Mouse (Mus musculus) heart, postnatal 25 days (tissue): Measurements from ENCODE around the gene Dnajc8. TPM values are rescaled to one million over a fixed set of nuclear protein-coding genes. Genes with fewer than 3 reads are reported as not detected.

Experiments
- DNase-seq: peaks from one replicate; pipeline ENCODE4 v3.0.0; 2022; ENCODE audit warnings: low spot score
- intact Hi-C: fragments of 180-260 bp; cut with DNase I; formaldehyde crosslinking; loops from one replicate; pipeline ENCODE4 v1.15.1; 2025
- total RNA-seq, 2 experiments: library from RNA; stranded (reverse); gene quantifications; 2 replicates each; pipeline ENCODE4 v1.2.3; 2021

The Dnajc8 gene
- 10 to 100 TPM; 49.4 to 57.1 TPM for total RNA-seq

DNA sequence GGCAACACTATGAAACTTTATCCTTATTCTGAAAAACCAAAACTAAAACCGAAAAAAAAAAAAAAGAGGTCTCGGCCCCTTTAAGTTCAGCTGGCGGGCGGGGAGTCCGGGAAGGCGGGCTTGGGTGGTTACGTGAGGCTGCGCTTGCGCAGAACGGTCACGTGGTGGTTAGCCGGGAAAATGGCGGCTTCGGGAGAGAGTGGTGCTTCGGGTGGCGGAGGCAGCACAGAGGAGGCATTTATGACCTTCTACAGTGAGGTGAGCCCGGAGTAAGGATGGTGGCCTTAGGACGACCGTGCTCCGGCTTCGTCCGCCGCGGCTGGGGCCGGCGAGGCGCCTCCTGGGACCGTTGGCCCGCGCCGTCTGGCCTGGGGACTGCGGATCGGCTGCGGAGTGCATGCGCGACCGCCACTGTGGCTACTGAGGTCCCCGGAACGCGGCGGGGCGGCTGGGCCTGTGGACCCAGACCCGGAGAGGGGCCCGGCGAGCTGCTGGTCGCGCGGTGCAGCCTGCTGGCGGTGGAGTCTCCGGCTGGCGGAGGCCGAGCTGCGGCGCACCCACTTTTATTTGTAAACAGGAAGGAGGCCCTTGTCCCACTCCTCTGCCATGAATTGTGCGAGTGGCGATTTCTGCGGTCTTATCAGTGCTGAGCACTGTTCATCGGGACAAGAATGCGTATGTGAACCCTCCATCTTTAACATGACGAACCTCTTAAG lies at the start of gene Dnajc8:
Dnajc8 (plus strand) TSS at position 145 of the 716 bp plus-strand sequence.
- DNase-seq: peak; percentile 90
- intact Hi-C loops: no loop called here

DNA sequence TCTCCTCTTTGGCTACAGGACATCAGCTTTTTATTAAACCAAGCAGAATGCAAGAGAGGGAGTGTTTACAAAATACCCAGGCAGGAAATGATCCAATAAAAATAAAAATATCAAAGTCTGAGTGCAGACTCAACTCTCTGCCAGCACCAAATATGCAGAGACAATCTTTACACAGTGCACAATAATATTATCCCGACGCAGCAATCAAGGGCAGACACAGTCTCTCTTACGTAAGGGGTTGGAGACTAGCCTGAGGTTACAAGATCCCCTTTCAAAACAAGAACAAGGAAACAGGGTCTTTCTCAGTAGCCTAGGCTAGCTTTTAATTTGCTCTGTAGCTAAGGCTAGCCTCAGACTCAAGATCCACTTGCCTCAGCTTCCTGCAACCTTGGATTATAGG lies 46.8 kb upstream of the Dnajc8 start:
- DNase-seq: no peak
- intact Hi-C loops: no loop called here

DNA sequence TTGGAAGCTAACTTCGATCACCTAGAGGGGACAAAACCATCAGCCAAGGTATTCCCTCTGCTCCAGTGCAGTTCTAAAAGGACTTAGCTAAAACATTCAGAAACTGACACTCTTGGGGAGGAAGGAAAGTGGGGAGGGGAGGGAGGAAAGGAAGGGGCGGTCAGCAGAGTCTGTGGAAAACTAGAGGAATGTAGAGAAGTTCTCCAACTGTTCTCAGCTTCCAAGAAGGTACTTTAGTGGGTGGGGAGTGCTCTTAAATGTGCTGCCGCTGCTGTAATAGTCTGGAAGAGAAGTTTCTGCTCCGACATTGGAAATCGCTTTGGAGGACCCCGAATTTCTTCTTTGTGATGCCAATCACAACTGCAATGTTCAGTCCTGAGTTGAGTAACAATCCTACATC lies 46.4 kb upstream of the Dnajc8 start:
- DNase-seq: no peak
- intact Hi-C loops: no loop called here

DNA sequence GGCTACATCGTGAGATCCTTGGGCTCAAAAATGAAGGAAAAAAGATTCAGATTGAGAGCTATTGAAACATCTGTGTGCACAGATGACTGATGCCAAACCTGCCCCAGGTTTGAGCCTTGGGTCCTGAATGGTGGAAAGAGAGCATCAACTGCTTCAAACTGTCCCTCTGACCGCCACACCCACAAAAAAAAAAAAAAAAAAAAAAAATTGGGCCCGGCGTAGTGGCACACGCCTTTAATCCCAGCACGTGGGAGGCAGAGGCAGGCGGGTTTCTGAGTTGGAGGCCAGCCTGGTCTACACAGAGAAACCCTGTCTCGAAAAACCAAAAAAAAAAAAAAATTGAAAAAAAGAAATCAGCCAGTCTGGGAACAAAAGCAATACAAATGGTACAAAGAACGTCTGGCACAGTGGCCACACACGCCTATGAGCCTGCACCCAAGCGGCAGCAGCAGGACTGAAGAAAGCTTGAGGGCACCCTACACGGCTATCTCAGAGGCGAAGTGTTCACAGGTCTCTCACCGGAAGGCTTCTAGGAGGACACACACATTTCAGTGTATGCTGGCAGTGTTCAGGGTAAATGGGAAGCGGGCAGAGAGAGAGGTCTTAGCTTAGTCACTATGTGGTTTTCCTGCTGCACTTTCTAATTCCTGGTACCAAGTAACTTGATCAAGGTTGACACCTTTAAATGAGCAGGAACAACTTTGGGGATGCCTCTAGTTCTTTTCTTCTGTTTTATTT lies 44.9 kb upstream of the Dnajc8 start:
- DNase-seq: no peak
- intact Hi-C loops: no loop called here

DNA sequence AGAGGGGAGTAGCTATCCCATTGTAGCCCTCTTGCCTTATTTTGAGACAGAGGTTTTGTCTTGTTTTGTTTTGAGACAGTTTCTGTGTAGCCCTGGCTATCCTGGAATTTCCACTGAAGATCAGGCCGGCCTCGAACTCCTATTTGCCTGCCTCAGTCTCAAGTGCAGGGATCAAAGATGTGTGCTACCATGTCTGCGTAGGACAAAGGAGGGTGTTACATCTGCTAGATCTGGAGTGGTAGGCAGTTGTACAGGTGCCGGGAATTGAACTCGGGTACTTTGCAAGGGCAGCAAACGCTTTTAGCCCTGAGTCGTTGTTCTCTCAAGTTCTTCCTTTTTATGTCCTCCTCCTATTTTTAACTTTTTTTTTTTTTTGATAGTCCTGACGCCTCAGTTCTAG lies 44.3 kb upstream of the Dnajc8 start:
- intact Hi-C loops: no loop called here

DNA sequence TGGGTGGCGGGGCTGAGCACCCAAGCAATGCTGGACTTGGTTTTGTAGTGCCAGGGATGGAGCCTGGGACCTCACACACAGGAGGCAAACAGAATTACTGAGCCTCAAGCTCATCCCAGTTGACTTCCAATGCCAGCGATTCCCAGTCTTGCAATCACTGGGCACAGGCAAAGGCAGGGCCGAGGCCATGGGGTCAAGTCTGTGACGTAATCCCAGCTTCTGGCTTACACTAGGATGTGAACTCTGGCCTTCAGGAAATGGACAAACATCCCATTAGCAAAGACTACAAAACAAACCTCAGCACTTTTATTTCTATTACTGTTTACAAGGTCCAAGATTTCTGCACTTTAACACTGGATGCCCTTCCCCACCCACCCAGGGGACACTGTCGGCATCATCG lies 43.6 kb upstream of the Dnajc8 start:
- intact Hi-C loops: no loop called here
- DNase-seq: no peak

More for the DNA sequence above, 44.3 kb upstream of the Dnajc8 start:
- no peak for DNase-seq

DNA sequence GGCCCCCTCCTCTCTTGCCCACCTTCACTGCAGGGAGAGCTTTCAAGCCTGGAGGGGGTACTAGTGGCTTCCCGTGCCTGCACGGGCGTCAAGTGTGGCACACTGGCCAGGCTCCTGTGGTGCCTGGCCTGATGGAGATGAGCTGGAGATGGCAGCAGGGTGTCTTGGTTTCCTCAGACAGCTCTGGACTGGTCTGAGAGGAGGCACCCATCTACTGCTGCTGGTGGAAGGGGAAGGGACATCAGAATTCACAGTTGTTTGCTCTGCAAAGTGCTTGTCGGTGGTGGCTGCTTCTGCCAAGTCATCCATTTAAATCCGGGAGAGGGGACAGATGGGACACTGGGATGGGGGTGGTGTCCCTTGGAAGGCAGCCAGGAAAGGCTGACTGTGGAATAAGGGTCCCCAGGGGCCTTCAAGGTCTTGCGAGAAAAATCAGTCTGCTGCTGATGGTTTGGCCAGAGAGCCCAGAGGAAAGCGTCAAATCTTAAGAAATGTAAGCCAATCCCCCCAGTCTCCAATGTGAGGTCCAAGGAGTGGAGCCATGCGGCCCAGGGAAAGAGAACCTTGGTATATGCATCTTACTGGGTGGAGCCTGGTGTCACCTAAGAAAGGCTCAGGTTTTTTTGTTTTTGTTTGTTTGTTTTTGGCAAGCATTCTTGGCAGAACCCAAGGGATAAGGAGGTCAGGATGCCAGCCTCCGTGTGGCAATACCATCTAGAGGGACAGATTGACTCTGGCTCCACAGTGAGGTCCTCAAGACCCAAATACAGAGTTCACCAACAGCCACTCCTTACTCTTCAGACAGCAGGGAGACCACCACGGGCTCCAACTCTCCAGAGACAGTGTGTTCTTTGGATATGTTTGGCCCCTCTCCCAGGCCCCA lies 42.9 kb upstream of the Dnajc8 start:
- intact Hi-C loops: no loop called here

DNA sequence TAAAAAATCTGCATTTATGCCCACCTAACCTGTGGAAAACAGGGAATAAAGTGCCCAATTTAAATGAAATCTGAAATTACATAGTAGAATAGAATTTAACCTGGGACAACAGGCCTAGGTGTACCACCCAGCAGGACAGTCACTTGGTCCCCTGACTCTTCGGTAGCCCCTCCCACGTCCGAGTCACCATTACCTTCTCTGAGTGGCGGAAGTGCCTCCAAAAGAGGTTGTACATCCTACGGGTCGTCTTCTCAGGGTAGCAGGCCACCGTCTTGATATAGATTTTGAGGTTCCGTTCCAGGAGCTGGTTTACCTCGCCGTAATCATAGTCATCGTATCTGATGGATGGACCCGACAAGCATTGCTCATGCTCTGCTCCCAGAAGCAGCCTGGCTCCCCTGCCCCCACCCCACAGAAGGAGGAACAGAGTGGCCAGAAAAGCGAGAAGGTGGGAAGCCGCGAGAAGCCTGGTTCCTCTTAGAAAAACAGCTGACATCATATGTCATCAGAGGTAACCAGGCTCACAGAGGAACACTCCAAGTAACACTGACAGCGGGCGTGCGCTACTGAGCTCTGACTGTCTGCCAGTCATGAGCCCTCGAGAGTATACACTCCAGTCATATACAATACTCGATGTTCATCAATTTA lies 41.0 kb upstream of the Dnajc8 start:
- DNase-seq: no peak
- intact Hi-C loops: no loop called here

More for the DNA sequence above, 42.9 kb upstream of the Dnajc8 start:
- peak; percentile 26 for DNase-seq

DNA sequence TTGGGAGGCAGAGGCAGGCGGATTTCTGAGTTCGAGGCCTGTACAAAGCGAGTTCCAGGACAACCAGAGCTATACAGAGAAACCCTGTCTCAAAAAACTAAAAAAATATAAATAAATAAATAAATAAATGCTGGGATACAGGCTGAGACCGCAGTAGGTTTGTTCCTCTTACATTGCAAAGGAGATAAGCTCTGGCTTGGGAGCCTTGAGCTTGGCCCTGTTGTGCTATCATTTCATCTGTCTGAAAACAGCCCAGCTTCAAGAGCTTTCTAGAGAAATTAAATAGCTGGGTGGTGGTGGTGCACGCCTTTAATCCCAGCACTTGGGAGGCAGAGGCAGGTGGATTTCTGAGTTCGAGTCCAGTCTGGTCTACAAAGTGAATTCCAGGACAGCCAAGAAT lies 33.7 kb upstream of the Dnajc8 start:
- intact Hi-C loops: no loop called here
- DNase-seq: no peak

DNA sequence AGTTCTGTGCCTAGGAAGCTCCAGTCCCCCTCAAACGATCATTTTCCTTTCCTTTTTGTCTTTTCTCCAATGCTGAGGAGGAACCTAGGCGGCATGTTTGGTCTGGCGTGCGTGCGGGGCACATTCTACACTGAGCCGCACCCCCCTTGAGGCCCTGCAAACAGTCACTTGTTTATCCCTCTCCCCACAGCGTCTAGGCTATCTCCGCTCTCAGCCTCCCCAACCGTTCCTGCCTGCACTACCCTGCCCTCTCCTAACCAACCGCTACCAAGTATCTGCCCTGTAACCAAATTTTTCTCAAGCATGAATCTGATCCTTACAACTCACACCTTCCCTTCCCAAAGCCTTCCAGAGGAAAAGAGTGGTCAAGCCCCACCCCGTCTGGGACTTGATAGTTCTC lies 32.0 kb upstream of the Dnajc8 start:
- intact Hi-C loops: no loop called here
- no peak for DNase-seq

DNA sequence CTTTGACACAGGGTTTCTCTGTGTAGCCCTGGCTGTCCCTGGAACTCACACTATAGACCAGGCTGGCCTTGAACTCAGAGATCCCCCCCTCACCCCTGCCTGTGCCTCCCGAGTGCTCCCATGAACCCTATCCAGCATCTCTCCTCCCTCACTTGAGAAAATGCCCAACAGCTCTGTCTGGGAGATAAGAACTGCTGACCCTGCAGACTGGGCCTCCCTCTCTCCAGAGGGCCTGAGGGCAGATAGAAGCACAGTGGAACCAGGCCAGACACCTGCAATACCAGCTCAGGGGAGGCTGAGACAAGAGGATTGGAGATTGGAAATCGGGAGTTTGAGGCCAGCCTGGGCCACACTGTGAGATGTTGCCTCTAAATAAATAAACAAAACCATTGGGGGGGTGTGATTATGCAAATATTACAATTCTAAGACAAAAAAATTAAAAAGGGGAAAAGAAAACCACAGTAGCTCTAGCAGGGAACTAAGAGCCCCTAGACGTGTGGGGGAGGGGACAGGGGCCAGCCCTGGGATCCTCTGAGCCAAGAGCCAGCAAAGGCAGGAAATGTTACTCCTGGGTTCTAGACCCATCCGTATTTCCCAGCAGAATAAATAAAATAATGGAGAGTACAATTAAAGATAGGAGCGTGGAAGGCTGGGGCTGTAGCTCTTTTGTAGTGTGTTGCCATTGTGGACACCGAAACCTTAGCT lies 30.2 kb upstream of the Dnajc8 start:
- no peak for DNase-seq
- intact Hi-C loops: loop anchor here (5.0 kb wide), 1 partner anchor 148 kb away; no protein-coding TSS in a partner anchor

DNA sequence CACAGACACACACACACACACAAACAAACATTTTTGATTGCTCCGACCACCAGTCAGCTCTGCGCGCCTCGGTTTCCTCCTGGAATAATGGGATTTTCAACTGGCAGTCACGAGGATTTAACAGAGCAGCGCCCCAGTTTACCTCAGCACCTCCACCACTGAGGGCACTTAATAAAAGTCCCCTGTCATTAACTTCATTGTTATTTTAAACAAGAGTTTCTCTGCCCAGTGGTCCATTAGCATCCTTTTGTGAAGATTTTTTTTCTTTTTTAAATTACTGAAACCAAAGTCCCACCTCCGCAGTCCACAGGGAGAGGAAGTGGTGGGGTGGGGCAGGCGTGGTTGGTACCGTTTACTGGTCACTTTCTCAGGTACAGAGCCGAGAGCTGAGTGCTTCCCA lies 29.6 kb upstream of the Dnajc8 start:
- no peak for DNase-seq
- intact Hi-C loops: loop anchor here (5.0 kb wide), 1 partner anchor 148 kb away; no protein-coding TSS in a partner anchor

DNA sequence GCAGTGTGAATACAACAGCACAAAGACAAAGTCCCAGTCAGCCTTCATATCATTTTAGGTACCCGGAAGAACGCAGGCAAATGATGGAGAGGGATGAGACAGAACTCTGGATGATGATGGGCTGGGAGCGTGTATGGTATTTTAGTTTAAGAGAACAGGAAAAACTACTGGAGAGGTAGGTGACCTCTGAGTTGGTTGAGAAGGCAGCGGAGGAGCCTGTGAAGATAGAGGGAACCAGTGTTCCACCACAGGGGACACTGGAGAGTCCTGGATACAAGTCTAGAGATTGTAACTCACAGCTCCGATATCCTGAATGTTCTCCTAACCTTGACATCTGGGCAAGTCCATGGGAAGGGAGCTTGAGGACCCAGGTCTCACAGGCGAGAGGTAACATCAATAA lies 29.1 kb upstream of the Dnajc8 start:
- intact Hi-C loops: loop anchor here (5.0 kb wide), 1 partner anchor 149 kb away; no protein-coding TSS in a partner anchor

DNA sequence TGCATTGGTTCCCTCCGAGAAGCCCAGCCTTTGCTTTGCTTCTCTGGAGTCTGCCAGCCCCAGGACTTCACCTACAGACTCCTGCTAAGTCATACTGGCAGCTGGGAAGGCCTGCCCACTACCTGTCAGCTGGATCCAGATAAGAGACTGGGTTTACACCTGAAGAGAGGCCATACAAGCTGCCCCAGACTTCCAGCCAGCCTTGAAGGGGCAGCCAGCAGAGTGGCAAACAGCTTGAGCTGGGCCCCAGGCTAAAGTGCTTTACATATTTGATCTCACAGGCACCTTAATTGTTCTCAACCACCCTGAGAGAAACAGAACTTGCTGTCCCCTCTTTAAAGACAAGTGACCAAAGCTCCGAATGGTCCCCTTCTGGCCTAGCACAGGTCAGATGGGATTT lies 28.1 kb upstream of the Dnajc8 start:
- intact Hi-C loops: loop anchor here (5.0 kb wide), 1 partner anchor 150 kb away; no protein-coding TSS in a partner anchor
- no peak for DNase-seq

More for the DNA sequence above, 29.1 kb upstream of the Dnajc8 start:
- no peak for DNase-seq

DNA sequence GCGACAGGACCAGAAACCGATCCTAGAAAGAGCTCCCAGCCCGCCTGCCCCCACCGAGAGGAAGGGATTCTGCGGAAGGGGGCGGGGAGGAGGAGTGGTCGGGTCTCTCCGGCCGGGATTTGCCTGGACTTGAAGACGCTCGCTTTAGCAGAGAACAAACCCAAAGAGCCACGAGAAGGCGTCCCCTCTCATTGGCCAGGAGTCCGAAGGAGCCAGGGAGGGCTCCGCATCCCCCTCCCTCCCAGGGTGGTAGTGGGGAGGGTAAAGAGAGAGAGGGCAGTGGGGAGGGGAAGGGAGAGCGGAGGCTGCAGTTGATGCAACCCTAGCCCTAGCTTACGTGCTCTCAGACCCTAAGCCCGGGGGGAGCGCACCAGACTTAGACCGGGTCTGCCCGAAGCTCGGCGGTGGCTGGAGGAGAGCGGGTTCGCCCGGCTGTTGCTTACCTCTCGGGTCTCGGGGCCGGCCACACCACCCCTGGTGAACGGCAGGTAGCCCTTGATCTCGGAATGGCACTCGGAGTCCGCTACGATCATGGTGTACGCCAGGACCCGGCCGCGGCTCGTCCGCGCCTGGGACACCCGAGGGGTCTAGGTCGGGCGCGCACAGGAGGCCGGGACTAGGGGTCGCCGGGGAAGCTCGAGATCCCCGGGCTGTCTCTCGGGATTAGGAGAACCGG lies 25.6 kb upstream of the Dnajc8 start:
- intact Hi-C loops: loop anchor here (5.0 kb wide), 3 partner anchors 152 to 217 kb away; no protein-coding TSS in a partner anchor
- DNase-seq: peak; percentile 64

DNA sequence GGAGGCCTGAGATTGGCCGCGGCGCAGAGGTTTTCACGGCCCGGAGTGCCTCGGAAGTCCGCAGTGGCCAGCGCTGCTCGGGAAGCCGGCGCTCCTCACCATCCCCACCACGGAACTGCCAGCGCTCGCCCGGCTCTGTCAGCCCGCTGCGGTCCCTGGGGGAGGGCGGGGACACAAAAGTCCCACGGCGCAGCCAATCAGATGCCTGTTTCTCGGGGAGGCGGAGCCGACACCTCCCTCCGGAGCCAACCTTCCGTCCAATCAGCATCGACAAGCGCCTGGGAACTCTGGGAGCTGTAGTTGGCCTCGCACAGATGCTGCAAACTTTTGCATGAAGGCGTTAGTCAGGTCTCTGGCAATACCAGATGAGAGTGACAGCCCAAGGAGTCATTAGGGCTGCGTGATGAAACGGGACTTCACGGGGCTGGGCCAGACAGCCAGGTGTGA lies 25.0 kb upstream of the Dnajc8 start, which contains the start of gene Sesn2:
Sesn2 (minus strand) TSS at position 150 of the 447 bp plus-strand sequence.
- intact Hi-C loops: loop anchor here (5.0 kb wide), 2 partner anchors 163 to 218 kb away; no protein-coding TSS in a partner anchor
- peak; percentile 97 for DNase-seq

DNA sequence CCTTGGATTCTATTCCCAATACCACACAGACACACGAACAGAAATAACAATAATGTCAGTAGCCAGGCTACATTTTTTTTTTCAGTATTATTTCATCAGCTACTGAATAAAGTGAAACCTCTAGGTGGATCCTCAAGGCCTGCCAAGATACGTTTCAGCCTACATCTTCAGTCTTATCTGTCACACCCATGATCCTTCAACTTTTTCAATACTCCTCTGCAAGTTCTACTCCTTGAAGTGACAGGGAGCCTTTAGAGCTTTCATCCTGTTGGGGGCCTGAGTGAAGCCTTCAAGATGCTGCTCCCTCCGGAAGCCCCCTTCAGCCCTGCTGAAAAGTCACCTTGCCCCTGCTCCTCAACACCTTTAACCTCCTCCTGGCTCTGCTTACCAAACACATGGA lies 23.3 kb upstream of the Dnajc8 start:
- DNase-seq: no peak
- intact Hi-C loops: loop anchor here (1.0 to 5.0 kb wide), 3 partner anchors 47 to 220 kb away; no protein-coding TSS in a partner anchor
